Mouse (Mus musculus): ENCODE data around the gene Ptprn2. TPM values are rescaled to one million over a fixed set of nuclear protein-coding genes. Genes with fewer than 3 reads are reported as not detected.

Ptprn2 gene
- polyA plus RNA-seq, 1 experiment from 2014 or later = 3.5 TPM

GRCm38 (mm10) chr12:116677701-116678100, 192.2 kb downstream of the Ptprn2 start:
- Histone ChIP-seq H3K4me3 (replicated peaks; ENCODE audit: low read length) (no peak overlapping the region), H3K36me3 (ENCODE audit: control insufficient read depth, insufficient read depth, low read length) (no peaks in the 10 kb centered on the region), H3K9me3 (replicated peaks; ENCODE audit: control insufficient read depth, low read length) (no peaks in the 10 kb centered on the region), H3K4me2 (ENCODE audit: low read depth, low read length) (no peak overlapping the region), H3K9ac (ENCODE audit: low read length) (no peak overlapping the region), H3K27ac (ENCODE audit: low read length) (no peak overlapping the region), H3K4me1 (ENCODE audit: control insufficient read depth, insufficient read depth, low read length) (no peaks in the 10 kb centered on the region), H3K27me3 (ENCODE audit: control insufficient read depth, insufficient read depth, low read length) (no peaks in the 10 kb centered on the region)
- ATAC-seq (ENCODE audit: insufficient read depth, low FRiP score) = no peak
- 78% methylated on average over 3 of the region's 3 CpGs for WGBS

- 84% methylated on average over 2 of the region's 2 CpGs for WGBS
Measured at GRCm38 (mm10) chr12:116689832-116690231, 204.3 kb downstream of the Ptprn2 start.

GRCm38 (mm10) chr12:116709535-116709934, 224.0 kb downstream of the Ptprn2 start:
- Histone ChIP-seq H3K9me3 (replicated peaks; ENCODE audit: control insufficient read depth, low read length) (no peaks in the 10 kb centered on the region), H3K4me1 (ENCODE audit: control insufficient read depth, insufficient read depth, low read length) (no peaks in the 10 kb centered on the region), H3K27me3 (ENCODE audit: control insufficient read depth, insufficient read depth, low read length) (no peaks in the 10 kb centered on the region), H3K27ac (ENCODE audit: low read length) (no peak overlapping the region), H3K4me3 (replicated peaks; ENCODE audit: low read length) (no peak overlapping the region), H3K4me2 (ENCODE audit: low read depth, low read length) (no peak overlapping the region), H3K36me3 (ENCODE audit: control insufficient read depth, insufficient read depth, low read length) (no peaks in the 10 kb centered on the region), H3K9ac (ENCODE audit: low read length) (no peak overlapping the region)
- 38% methylated on average over 5 of the region's 5 CpGs for WGBS
- no peak for ATAC-seq (ENCODE audit: insufficient read depth, low FRiP score)

More at GRCm38 (mm10) chr12:116689832-116690231, 204.3 kb downstream of the Ptprn2 start:
- no peaks in the 10 kb centered on the region for H3K36me3 ChIP-seq (ENCODE audit: control insufficient read depth, insufficient read depth, low read length)
- no peak overlapping the region for H3K4me3 ChIP-seq (replicated peaks; ENCODE audit: low read length)
- no peak overlapping the region for H3K27ac ChIP-seq (ENCODE audit: low read length)
- no peaks in the 10 kb centered on the region for H3K9me3 ChIP-seq (replicated peaks; ENCODE audit: control insufficient read depth, low read length)
- no peaks in the 10 kb centered on the region for H3K4me1 ChIP-seq (ENCODE audit: control insufficient read depth, insufficient read depth, low read length)
- no peaks in the 10 kb centered on the region for H3K27me3 ChIP-seq (ENCODE audit: control insufficient read depth, insufficient read depth, low read length)
- H3K4me2 ChIP-seq (ENCODE audit: low read depth, low read length) = no peak overlapping the region
- no peak for ATAC-seq (ENCODE audit: insufficient read depth, low FRiP score)
- H3K9ac ChIP-seq (ENCODE audit: low read length) = no peak overlapping the region

- no peak for ATAC-seq (ENCODE audit: insufficient read depth, low FRiP score)
- Histone ChIP-seq H3K27me3 (ENCODE audit: control insufficient read depth, insufficient read depth, low read length) (no peaks in the 10 kb centered on the region), H3K9me3 (replicated peaks; ENCODE audit: control insufficient read depth, low read length) (no peaks in the 10 kb centered on the region), H3K27ac (ENCODE audit: low read length) (no peak overlapping the region), H3K4me3 (replicated peaks; ENCODE audit: low read length) (no peak overlapping the region), H3K36me3 (ENCODE audit: control insufficient read depth, insufficient read depth, low read length) (no peaks in the 10 kb centered on the region), H3K9ac (ENCODE audit: low read length) (no peak overlapping the region), H3K4me1 (ENCODE audit: control insufficient read depth, insufficient read depth, low read length) (no peaks in the 10 kb centered on the region), H3K4me2 (ENCODE audit: low read depth, low read length) (no peak overlapping the region)
- WGBS = 60% methylated on average over 3 of the region's 3 CpGs
Measured at GRCm38 (mm10) chr12:116710716-116711115, 225.2 kb downstream of the Ptprn2 start.

- Histone ChIP-seq H3K4me3 (replicated peaks; ENCODE audit: low read length) (no peak overlapping the region), H3K27ac (ENCODE audit: low read length) (no peak overlapping the region), H3K9ac (ENCODE audit: low read length) (no peak overlapping the region), H3K27me3 (ENCODE audit: control insufficient read depth, insufficient read depth, low read length) (no peaks in the 10 kb centered on the region), H3K9me3 (replicated peaks; ENCODE audit: control insufficient read depth, low read length) (no peaks in the 10 kb centered on the region), H3K4me2 (ENCODE audit: low read depth, low read length) (no peak overlapping the region), H3K4me1 (ENCODE audit: control insufficient read depth, insufficient read depth, low read length) (no peaks in the 10 kb centered on the region), H3K36me3 (ENCODE audit: control insufficient read depth, insufficient read depth, low read length) (no peaks in the 10 kb centered on the region)
- no peak for ATAC-seq (ENCODE audit: insufficient read depth, low FRiP score)
- WGBS = 81% methylated on average over 6 of the region's 6 CpGs
Measured at GRCm38 (mm10) chr12:116711133-116711532, 225.6 kb downstream of the Ptprn2 start.

DNA sequence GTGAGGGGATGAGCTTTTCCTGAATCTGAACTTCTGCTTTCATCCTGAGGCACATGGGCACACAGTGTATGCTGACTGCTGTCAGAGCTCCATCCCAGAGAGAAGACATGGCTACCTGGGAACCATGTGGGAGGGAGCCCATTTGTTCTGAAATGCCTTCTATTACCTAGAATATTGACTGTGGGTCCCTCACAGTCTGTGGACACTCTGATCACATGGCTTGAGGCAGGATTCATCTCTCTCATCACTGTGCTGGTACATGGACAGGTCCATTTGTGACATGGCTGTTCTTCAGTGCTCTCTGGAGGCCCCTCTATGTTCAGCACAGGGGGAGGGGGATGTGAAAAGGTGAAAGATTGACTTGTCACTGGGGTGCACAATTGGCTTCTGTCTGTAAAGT, 227.6 kb downstream of the Ptprn2 start:
- Histone ChIP-seq H3K4me2 (ENCODE audit: low read depth, low read length) (no peak overlapping the region), H3K9ac (ENCODE audit: low read length) (no peak overlapping the region), H3K36me3 (ENCODE audit: control insufficient read depth, insufficient read depth, low read length) (no peaks in the 10 kb centered on the region), H3K4me3 (replicated peaks; ENCODE audit: low read length) (no peak overlapping the region), H3K4me1 (ENCODE audit: control insufficient read depth, insufficient read depth, low read length) (no peaks in the 10 kb centered on the region), H3K27me3 (ENCODE audit: control insufficient read depth, insufficient read depth, low read length) (no peaks in the 10 kb centered on the region), H3K27ac (ENCODE audit: low read length) (no peak overlapping the region), H3K9me3 (replicated peaks; ENCODE audit: control insufficient read depth, low read length) (no peaks in the 10 kb centered on the region)
- ATAC-seq (ENCODE audit: insufficient read depth, low FRiP score) = no peak

- WGBS = 92% methylated on average over 2 of the region's 2 CpGs
- Histone ChIP-seq H3K4me3 (replicated peaks; ENCODE audit: low read length) (no peak overlapping the region), H3K27ac (ENCODE audit: low read length) (no peak overlapping the region), H3K36me3 (ENCODE audit: control insufficient read depth, insufficient read depth, low read length) (no peaks in the 10 kb centered on the region), H3K9me3 (replicated peaks; ENCODE audit: control insufficient read depth, low read length) (no peaks in the 10 kb centered on the region), H3K4me1 (ENCODE audit: control insufficient read depth, insufficient read depth, low read length) (no peaks in the 10 kb centered on the region), H3K27me3 (ENCODE audit: control insufficient read depth, insufficient read depth, low read length) (no peaks in the 10 kb centered on the region), H3K4me2 (ENCODE audit: low read depth, low read length) (no peak overlapping the region), H3K9ac (ENCODE audit: low read length) (no peak overlapping the region)
- no peak for ATAC-seq (ENCODE audit: insufficient read depth, low FRiP score)
Measured at GRCm38 (mm10) chr12:116721062-116721461, 235.5 kb downstream of the Ptprn2 start.

- H3K4me1 ChIP-seq (ENCODE audit: control insufficient read depth, insufficient read depth, low read length) = no peaks in the 10 kb centered on the region
- H3K27ac ChIP-seq (ENCODE audit: low read length) = no peak overlapping the region
- H3K4me3 ChIP-seq (replicated peaks; ENCODE audit: low read length) = no peak overlapping the region
- no peak overlapping the region for H3K9ac ChIP-seq (ENCODE audit: low read length)
- H3K27me3 ChIP-seq (ENCODE audit: control insufficient read depth, insufficient read depth, low read length) = no peaks in the 10 kb centered on the region
- H3K4me2 ChIP-seq (ENCODE audit: low read depth, low read length) = no peak overlapping the region
- ATAC-seq (ENCODE audit: insufficient read depth, low FRiP score) = no peak
- no peaks in the 10 kb centered on the region for H3K9me3 ChIP-seq (replicated peaks; ENCODE audit: control insufficient read depth, low read length)
- 80% methylated on average over 5 of the region's 5 CpGs for WGBS
- no peaks in the 10 kb centered on the region for H3K36me3 ChIP-seq (ENCODE audit: control insufficient read depth, insufficient read depth, low read length)
Measured at GRCm38 (mm10) chr12:116740141-116740540, 254.6 kb downstream of the Ptprn2 start.

DNA sequence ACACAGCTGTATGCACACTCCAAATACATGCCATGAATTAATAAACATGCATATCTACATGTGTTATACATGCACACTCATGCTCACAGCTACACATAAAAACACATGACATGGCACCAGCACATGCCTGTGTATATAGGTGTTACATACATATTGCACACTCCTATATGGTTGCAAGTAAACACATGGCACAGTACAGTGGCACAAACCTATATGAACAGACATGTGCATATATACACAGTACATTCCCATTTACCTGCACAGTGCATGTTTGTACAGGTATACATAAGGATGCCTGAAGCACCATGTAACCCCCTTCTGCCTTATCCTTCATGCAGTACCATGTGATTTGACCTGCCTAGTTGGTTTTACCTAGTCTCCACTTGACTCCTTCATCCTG, 255.8 kb downstream of the Ptprn2 start:
- ATAC-seq (ENCODE audit: insufficient read depth, low FRiP score) = no peak
- Histone ChIP-seq H3K27me3 (ENCODE audit: control insufficient read depth, insufficient read depth, low read length) (no peaks in the 10 kb centered on the region), H3K27ac (ENCODE audit: low read length) (no peak overlapping the region), H3K4me3 (replicated peaks; ENCODE audit: low read length) (no peak overlapping the region), H3K9me3 (replicated peaks; ENCODE audit: control insufficient read depth, low read length) (no peaks in the 10 kb centered on the region), H3K9ac (ENCODE audit: low read length) (no peak overlapping the region), H3K4me2 (ENCODE audit: low read depth, low read length) (no peak overlapping the region), H3K36me3 (ENCODE audit: control insufficient read depth, insufficient read depth, low read length) (no peaks in the 10 kb centered on the region), H3K4me1 (ENCODE audit: control insufficient read depth, insufficient read depth, low read length) (no peaks in the 10 kb centered on the region)

DNA sequence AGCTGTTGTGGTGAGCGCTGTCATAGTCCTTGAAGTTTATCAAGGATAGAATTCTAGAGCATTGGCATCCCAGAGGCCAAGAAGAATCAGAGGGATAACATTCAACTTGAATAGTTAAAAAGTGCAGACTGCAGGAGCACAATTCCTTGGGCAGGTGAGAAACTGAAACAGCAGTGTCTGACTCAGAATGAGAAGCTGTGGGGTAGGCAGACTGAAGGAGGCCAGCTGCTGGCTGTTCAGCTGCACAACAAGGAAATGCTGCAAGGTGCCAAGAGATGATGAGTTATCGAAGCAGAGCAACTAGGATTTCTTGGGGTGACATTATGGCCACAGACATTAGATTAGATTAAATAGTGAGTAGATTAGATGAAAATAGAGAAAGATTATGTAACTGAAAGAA, 260.9 kb downstream of the Ptprn2 start:
- no peaks in the 10 kb centered on the region for H3K27me3 ChIP-seq (ENCODE audit: control insufficient read depth, insufficient read depth, low read length)
- no peaks in the 10 kb centered on the region for H3K36me3 ChIP-seq (ENCODE audit: control insufficient read depth, insufficient read depth, low read length)
- H3K9me3 ChIP-seq (replicated peaks; ENCODE audit: control insufficient read depth, low read length) = no peaks in the 10 kb centered on the region
- H3K27ac ChIP-seq (ENCODE audit: low read length) = no peak overlapping the region
- no peaks in the 10 kb centered on the region for H3K4me1 ChIP-seq (ENCODE audit: control insufficient read depth, insufficient read depth, low read length)
- WGBS = 76% methylated on average over 2 of the region's 2 CpGs
- no peak overlapping the region for H3K9ac ChIP-seq (ENCODE audit: low read length)
- ATAC-seq (ENCODE audit: insufficient read depth, low FRiP score) = no peak
- H3K4me2 ChIP-seq (ENCODE audit: low read depth, low read length) = no peak overlapping the region
- no peak overlapping the region for H3K4me3 ChIP-seq (replicated peaks; ENCODE audit: low read length)
